Mouse (Mus musculus): Measurements from ENCODE around the gene Acvr2b. TPM values are rescaled to one million over a fixed set of nuclear protein-coding genes. Genes with fewer than 3 reads are reported as not detected.

The Acvr2b gene
- polyA plus RNA-seq, 1 experiment from 2014 or later = 18.8 TPM

DNA sequence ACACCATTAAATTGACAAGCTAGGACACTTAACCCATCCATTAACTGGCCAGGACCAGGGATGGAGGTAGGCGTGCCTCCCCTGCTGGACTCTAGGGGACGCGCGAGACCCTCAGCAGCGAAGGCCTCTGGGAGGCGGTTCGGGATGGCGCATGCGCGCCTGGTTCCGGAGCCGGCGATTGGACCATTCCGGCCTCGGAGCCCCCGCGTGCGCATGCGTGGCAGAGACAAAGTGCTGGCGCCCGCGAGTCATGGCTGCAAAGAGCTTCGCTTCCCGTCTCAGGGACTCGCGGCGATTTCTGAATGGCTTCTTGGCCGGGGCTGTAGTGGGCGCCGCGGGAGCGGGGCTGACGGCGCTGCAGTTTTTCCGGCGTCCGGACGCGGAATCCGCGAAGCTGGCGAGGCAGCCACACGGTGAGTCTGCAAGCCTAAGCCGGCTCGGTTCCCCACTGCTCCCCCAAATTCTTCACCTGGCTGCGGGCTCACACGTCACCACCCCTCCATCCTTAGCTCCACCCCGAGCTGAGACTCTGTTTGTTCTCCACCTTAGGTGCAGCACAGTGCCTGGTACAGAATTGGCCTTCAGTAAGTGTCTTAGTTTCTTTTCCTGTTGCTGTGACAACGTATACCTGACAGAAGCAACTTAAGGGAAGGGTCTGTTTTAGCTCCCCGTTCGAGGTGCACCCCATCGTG is 43.0 kb downstream of the Acvr2b start, which contains the start of gene Exog:
Gene Exog, plus strand, starts transcription at position 206 of the 692 bp plus-strand sequence.
- Histone ChIP-seq H3K4me1 (peaks cover 12% of the 10 kb centered on the region), H3K4me2 (peak within 1 kb of the TSS; percentile 81), H3K27me3 (no peaks in the 10 kb centered on the region), H3K9me3 (no peaks in the 10 kb centered on the region), H3K36me3 (peaks cover 28% of the 10 kb centered on the region), H3K27ac (peak within 1 kb of the TSS; percentile 81), H3K4me3 (peak within 1 kb of the TSS; percentile 61), H3K9ac (peak within 1 kb of the TSS; percentile 77)
- WGBS = under 1% methylated on average over 52 of the region's 52 CpGs
- ATAC-seq (ENCODE audit: borderline replicate concordance, extremely low read depth, low FRiP score, low TSS enrichment) = peak; percentile 90

- WGBS = 20% methylated on average over 6 of the region's 6 CpGs
- no peak for ATAC-seq (ENCODE audit: borderline replicate concordance, extremely low read depth, low FRiP score, low TSS enrichment)
Measured at GRCm38 (mm10) chr9:119445737-119446136, 43.8 kb downstream of the Acvr2b start.

GRCm38 (mm10) chr9:119455967-119456366 is 54.0 kb downstream of the Acvr2b start:
- Histone ChIP-seq H3K27ac (no peak overlapping the region), H3K9me3 (no peaks in the 10 kb centered on the region), H3K4me2 (no peak overlapping the region), H3K27me3 (no peaks in the 10 kb centered on the region), H3K4me1 (no peaks in the 10 kb centered on the region), H3K9ac (no peak overlapping the region), H3K36me3 (peaks cover 36% of the 10 kb centered on the region), H3K4me3 (no peak overlapping the region)
- ATAC-seq (ENCODE audit: borderline replicate concordance, extremely low read depth, low FRiP score, low TSS enrichment) = no peak
- 81% methylated on average over 14 of the region's 14 CpGs for WGBS

More at GRCm38 (mm10) chr9:119445737-119446136, 43.8 kb downstream of the Acvr2b start:
- Histone ChIP-seq H3K27ac (no peak overlapping the region), H3K4me1 (peaks cover 12% of the 10 kb centered on the region), H3K9me3 (no peaks in the 10 kb centered on the region), H3K36me3 (peaks cover 34% of the 10 kb centered on the region), H3K27me3 (no peaks in the 10 kb centered on the region), H3K4me3 (peak overlapping the region; percentile 61), H3K4me2 (peak overlapping the region; percentile 81), H3K9ac (peak overlapping the region; percentile 77)

GRCm38 (mm10) chr9:119457122-119457521 is 55.2 kb downstream of the Acvr2b start:
- 78% methylated on average over 14 of the region's 14 CpGs for WGBS
- Histone ChIP-seq H3K9ac (no peak overlapping the region), H3K4me1 (no peaks in the 10 kb centered on the region), H3K27ac (no peak overlapping the region), H3K36me3 (peaks cover 34% of the 10 kb centered on the region), H3K4me3 (no peak overlapping the region), H3K9me3 (no peaks in the 10 kb centered on the region), H3K27me3 (no peaks in the 10 kb centered on the region), H3K4me2 (no peak overlapping the region)
- ATAC-seq (ENCODE audit: borderline replicate concordance, extremely low read depth, low FRiP score, low TSS enrichment) = no peak

- no peak overlapping the region for H3K27ac ChIP-seq
- WGBS = 32% methylated on average over 8 of the region's 8 CpGs
- H3K4me2 ChIP-seq = no peak overlapping the region
- no peaks in the 10 kb centered on the region for H3K4me1 ChIP-seq
- H3K36me3 ChIP-seq = peaks cover 49% of the 10 kb centered on the region
- H3K9me3 ChIP-seq = no peaks in the 10 kb centered on the region
- H3K27me3 ChIP-seq = no peaks in the 10 kb centered on the region
- H3K9ac ChIP-seq = no peak overlapping the region
- ATAC-seq (ENCODE audit: borderline replicate concordance, extremely low read depth, low FRiP score, low TSS enrichment) = no peak
- H3K4me3 ChIP-seq = no peak overlapping the region
Measured at GRCm38 (mm10) chr9:119460410-119460809, 58.5 kb downstream of the Acvr2b start.

DNA sequence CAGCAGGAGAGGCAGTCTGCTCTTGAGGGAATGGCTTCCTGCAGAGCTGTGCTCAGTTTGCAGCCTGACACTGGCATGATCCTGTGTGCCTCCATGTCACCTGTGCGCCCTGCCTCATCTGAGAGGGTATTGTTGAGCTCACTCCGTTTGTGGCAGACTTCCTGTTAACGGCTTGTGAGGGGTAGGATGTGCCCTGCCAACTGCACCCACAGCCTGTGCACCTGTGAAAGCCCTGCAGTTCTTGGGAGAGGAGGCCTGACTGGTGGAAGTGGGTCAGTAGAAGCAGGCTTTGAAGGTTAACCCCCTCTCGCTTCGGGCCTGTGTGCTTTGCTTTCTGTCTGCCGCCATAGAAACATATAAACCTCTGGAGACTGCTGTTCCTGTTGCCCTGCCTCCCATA is 63.1 kb downstream of the Acvr2b start:
- Histone ChIP-seq H3K36me3 (peaks cover 55% of the 10 kb centered on the region), H3K9me3 (no peaks in the 10 kb centered on the region), H3K4me2 (no peak overlapping the region), H3K9ac (no peak overlapping the region), H3K4me1 (no peaks in the 10 kb centered on the region), H3K27me3 (no peaks in the 10 kb centered on the region), H3K4me3 (no peak overlapping the region), H3K27ac (no peak overlapping the region)
- 88% methylated on average over 6 of the region's 6 CpGs for WGBS
- ATAC-seq (ENCODE audit: borderline replicate concordance, extremely low read depth, low FRiP score, low TSS enrichment) = no peak

DNA sequence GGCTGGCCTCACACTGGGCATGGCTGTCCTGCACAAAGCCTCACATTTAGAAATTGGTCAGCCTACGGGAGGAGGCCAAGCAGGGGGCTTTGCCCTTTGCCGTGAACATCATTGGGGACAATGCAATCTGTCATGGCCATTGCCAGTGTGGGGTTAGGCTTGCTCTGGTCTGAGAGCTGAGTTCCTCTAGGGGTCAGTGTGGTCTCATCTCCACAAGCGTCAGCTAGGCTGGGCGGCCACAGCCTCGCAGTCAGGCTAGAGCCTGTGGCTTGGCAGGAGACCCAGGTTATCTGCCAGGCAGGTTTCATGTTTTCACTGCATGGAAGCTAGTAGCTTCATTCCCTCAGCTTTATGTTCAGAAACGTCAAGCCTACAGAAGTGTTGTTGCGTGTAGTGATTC is 63.7 kb downstream of the Acvr2b start:
- Histone ChIP-seq H3K4me1 (no peaks in the 10 kb centered on the region), H3K36me3 (peaks cover 55% of the 10 kb centered on the region), H3K9me3 (no peaks in the 10 kb centered on the region), H3K27me3 (no peaks in the 10 kb centered on the region), H3K4me3 (no peak overlapping the region), H3K4me2 (no peak overlapping the region), H3K27ac (no peak overlapping the region), H3K9ac (no peak overlapping the region)
- WGBS = 63% methylated on average over 7 of the region's 7 CpGs
- no peak; the same call in 1 of the 2 replicates for ATAC-seq (ENCODE audit: borderline replicate concordance, extremely low read depth, low FRiP score, low TSS enrichment)

GRCm38 (mm10) chr9:119469691-119470353 is 67.9 kb downstream of the Acvr2b start:
- WGBS = 58% methylated on average over 8 of the region's 8 CpGs
- no peak overlapping the region for H3K27ac ChIP-seq
- peaks cover 20% of the 10 kb centered on the region for H3K36me3 ChIP-seq
- ATAC-seq (ENCODE audit: borderline replicate concordance, extremely low read depth, low FRiP score, low TSS enrichment) = 0 out of 2 replicates have a peak, but pooled peaks have one; percentile 32
- H3K4me2 ChIP-seq = no peak overlapping the region
- no peak overlapping the region for H3K4me3 ChIP-seq
- no peak overlapping the region for H3K9ac ChIP-seq
- no peaks in the 10 kb centered on the region for H3K27me3 ChIP-seq
- no peaks in the 10 kb centered on the region for H3K9me3 ChIP-seq
- H3K4me1 ChIP-seq = peaks cover 4% of the 10 kb centered on the region; the same call in 1 of the 2 replicates

- H3K27ac ChIP-seq = no peak overlapping the region
- no peaks in the 10 kb centered on the region for H3K36me3 ChIP-seq
- H3K27me3 ChIP-seq = no peaks in the 10 kb centered on the region
- no peak overlapping the region for H3K4me3 ChIP-seq
- H3K4me2 ChIP-seq = no peak overlapping the region
- no peak overlapping the region for H3K9ac ChIP-seq
- 37% methylated on average over 11 of the region's 11 CpGs for WGBS
- peaks cover 9% of the 10 kb centered on the region; the same call in 1 of the 2 replicates for H3K4me1 ChIP-seq
- no peak for ATAC-seq (ENCODE audit: borderline replicate concordance, extremely low read depth, low FRiP score, low TSS enrichment)
- H3K9me3 ChIP-seq = no peaks in the 10 kb centered on the region
Measured at GRCm38 (mm10) chr9:119472412-119472918, 70.5 kb downstream of the Acvr2b start.

GRCm38 (mm10) chr9:119473011-119473410 is 71.1 kb downstream of the Acvr2b start:
- H3K9ac ChIP-seq = no peak overlapping the region
- H3K27me3 ChIP-seq = no peaks in the 10 kb centered on the region
- no peaks in the 10 kb centered on the region for H3K36me3 ChIP-seq
- no peak overlapping the region for H3K27ac ChIP-seq
- no peak overlapping the region for H3K4me2 ChIP-seq
- no peak for ATAC-seq (ENCODE audit: borderline replicate concordance, extremely low read depth, low FRiP score, low TSS enrichment)
- peaks cover 12% of the 10 kb centered on the region; the same call in 1 of the 2 replicates for H3K4me1 ChIP-seq
- 78% methylated on average over 1 of the region's 1 CpGs for WGBS
- H3K9me3 ChIP-seq = no peaks in the 10 kb centered on the region
- no peak overlapping the region for H3K4me3 ChIP-seq

GRCm38 (mm10) chr9:119473608-119474164 is 71.8 kb downstream of the Acvr2b start:
- Histone ChIP-seq H3K4me2 (no peak overlapping the region), H3K36me3 (no peaks in the 10 kb centered on the region), H3K27ac (no peak overlapping the region), H3K27me3 (no peaks in the 10 kb centered on the region), H3K9me3 (no peaks in the 10 kb centered on the region), H3K9ac (no peak overlapping the region), H3K4me3 (no peak overlapping the region), H3K4me1 (peaks cover 13% of the 10 kb centered on the region)
- ATAC-seq (ENCODE audit: borderline replicate concordance, extremely low read depth, low FRiP score, low TSS enrichment) = no peak
- WGBS = 60% methylated on average over 9 of the region's 9 CpGs
